Mouse (Mus musculus): Measurements from ENCODE around the gene Cacna2d1.

The Cacna2d1 gene

DNA sequence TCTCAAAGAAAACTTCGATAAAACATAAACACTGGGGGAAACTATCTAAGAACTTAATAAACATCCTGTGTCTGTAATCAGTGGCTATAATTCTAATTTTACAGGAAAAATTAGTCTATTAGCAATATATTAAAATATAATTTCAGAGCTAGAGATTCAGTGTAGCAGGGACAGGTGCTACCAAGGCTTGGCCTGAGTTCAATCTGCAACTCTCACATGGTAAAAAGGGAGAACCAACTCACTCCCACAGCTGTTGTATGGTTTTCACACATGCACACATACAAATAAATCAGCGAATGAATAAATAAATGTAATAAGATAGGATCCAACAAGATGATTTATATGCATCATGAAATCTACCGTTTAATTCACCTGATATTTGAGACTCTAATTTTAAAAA, 484.0 kb downstream of the Cacna2d1 start:
- DNase-seq (ENCODE audit: low read depth) = no peak
